Mouse (Mus musculus): ENCODE data around the gene Aqp9.

DNA sequence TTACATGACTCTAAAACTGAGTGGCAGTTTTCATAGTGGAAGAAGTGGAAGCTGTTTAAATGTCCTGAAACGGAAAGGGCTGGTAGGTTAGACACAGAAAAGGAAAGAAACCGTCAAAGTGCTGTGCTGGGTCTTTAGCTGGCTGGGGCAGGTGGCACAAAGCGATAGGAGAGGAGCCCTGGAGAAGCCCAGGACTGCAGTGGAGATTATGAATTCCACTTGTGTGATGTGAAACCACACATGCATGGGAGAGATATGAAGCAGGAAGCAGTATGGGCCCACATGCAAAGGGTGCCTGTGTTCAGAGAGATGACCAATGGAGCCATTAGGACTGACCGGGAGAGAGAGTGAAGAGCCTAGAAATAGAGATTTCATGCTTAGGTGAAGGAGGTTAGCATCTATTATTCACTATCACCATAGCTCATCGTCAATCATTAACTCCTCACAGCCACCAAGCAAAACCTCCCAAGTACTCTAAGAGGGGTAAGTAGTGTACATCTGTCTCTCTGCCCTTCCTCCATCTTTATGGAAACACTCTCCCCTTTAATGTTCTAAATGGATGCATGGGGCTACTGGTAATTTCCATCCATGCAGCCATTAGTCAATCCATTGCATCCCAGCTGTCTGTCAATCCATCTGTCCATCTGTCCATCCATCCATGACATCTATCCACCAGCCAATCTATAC lies 2.3 kb downstream of the Aqp9 start:
- TF ChIP-seq CTCF (IDR thresholded peaks at IDR 0.05; ENCODE audit: low read depth, low read length) (no peak), POLR2A (IDR thresholded peaks at IDR 0.05; ENCODE audit: extremely low read depth, insufficient read depth, low read length) (no peak)
